Mouse (Mus musculus) liver, postnatal 0 days (tissue): ENCODE data around the gene Dock1. TPM values are rescaled to one million over a fixed set of nuclear protein-coding genes. Genes with fewer than 3 reads are reported as not detected.

Source experiments
- ATAC-seq: fragments of 200-750 bp; cut with Nextera tagmentation; 2 replicates; pipeline ENCODE4 v1.8.0; 2017; ENCODE audit warnings: mild to moderate bottlenecking, moderate library complexity
- DNase-seq: peaks from one replicate; pipeline ENCODE4 v3.0.0-alpha.2; 2016
- H3K27ac ChIP-seq: fragments of 300-500 bp; sonication (generic); 2 replicates; pipeline ENCODE4 v1.5.1; 2014; ENCODE audit warnings: antibody characterized with exemption, moderate library complexity, mild to moderate bottlenecking, low read depth
- H3K27me3 ChIP-seq: fragments of 300-500 bp; sonication (generic); 2 replicates; pipeline ENCODE4 v1.6.1; 2014; ENCODE audit warnings: low read length, control low read depth, mixed read lengths; ENCODE audit not compliant: insufficient read depth
- H3K36me3 ChIP-seq: fragments of 300-500 bp; sonication (generic); replicated peaks from 2 replicates; pipeline ENCODE4 v1.6.1; 2014; ENCODE audit warnings: mild to moderate bottlenecking, control low read depth, low read length, moderate library complexity, mixed read lengths; ENCODE audit not compliant: insufficient read depth
- H3K4me1 ChIP-seq: fragments of 300-500 bp; sonication (generic); 2 replicates; pipeline ENCODE4 v1.6.1; 2014; ENCODE audit warnings: antibody characterized with exemption, mild to moderate bottlenecking, control low read depth; ENCODE audit not compliant: insufficient read depth
- H3K4me2 ChIP-seq: fragments of 300-500 bp; sonication (generic); 2 replicates; pipeline ENCODE4 v1.6.1; 2014; ENCODE audit warnings: low read depth, mild to moderate bottlenecking, low read length, moderate library complexity, mixed read lengths
- H3K4me3 ChIP-seq: fragments of 300-500 bp; sonication (generic); 2 replicates; pipeline ENCODE4 v1.5.1; 2014; ENCODE audit warnings: low read depth, low read length
- H3K9ac ChIP-seq: fragments of 300-500 bp; sonication (generic); replicated peaks from 2 replicates; pipeline ENCODE4 v1.6.1; 2014; ENCODE audit warnings: mild to moderate bottlenecking, moderate library complexity
- H3K9me3 ChIP-seq: fragments of 300-500 bp; sonication (generic); 2 replicates; pipeline ENCODE4 v1.6.1; 2016; ENCODE audit warnings: mild to moderate bottlenecking, control low read depth, low read length, mixed read lengths
- CTCF ChIP-seq: sonication (generic); IDR thresholded peaks from 2 replicates; pipeline ENCODE4 v1.5.1; 2016; ENCODE audit warnings: antibody characterized with exemption, low read depth
- EP300 ChIP-seq: IDR thresholded peaks from 2 replicates; pipeline ENCODE4 v1.6.1; 2016; ENCODE audit warnings: antibody characterized with exemption, low read depth, mild to moderate bottlenecking
- WGBS: fragments of 180-500 bp; shearing (Covaris S2); extraction: QIAGEN DNeasy Blood & Tissue Kit; methylation state at CpG from one replicate; pipeline ENCODE4 v1.1.7; 2014; ENCODE audit not compliant: insufficient replicate concordance; 5-methylcytosine and 5-hydroxymethylcytosine counted together
- polyA plus RNA-seq: library from polyadenylated mRNA; unstranded; fragments of >200 nt; fragmentation: Nextera tagmentation; extraction: Ambion mirVana; gene quantifications from 2 replicates; pipeline ENCODE4 v1.2.1, GENCODE M21; 2015

Gene Dock1
- polyA plus RNA-seq, 1 experiment from 2014 or later = 3.2 TPM

GRCm38 (mm10) chr7:135063886-135064285, 393.4 kb downstream of the Dock1 start:
- H3K9me3 ChIP-seq = no peaks in the 10 kb centered on the region
- H3K4me3 ChIP-seq = no peak overlapping the region
- WGBS = 73% methylated on average over 5 of the region's 5 CpGs
- H3K36me3 ChIP-seq = no peaks in the 10 kb centered on the region
- no peak for ATAC-seq
- H3K9ac ChIP-seq = no peak overlapping the region
- TF ChIP-seq CTCF (no peak), EP300 (no peak)
- no peak overlapping the region for H3K4me2 ChIP-seq
- no peaks in the 10 kb centered on the region for H3K27me3 ChIP-seq
- H3K4me1 ChIP-seq = no peaks in the 10 kb centered on the region
- H3K27ac ChIP-seq = no peak overlapping the region
- DNase-seq = no peak

GRCm38 (mm10) chr7:135065301-135065700, 394.8 kb downstream of the Dock1 start:
- H3K9ac ChIP-seq = no peak overlapping the region
- no peak for DNase-seq

GRCm38 (mm10) chr7:135068887-135069286, 398.4 kb downstream of the Dock1 start:
- no peak overlapping the region for H3K4me2 ChIP-seq
- ATAC-seq (no peak), DNase-seq (no peak)
- TF ChIP-seq CTCF (no peak), EP300 (no peak)
- H3K4me1 ChIP-seq = no peaks in the 10 kb centered on the region
- no peaks in the 10 kb centered on the region for H3K27me3 ChIP-seq
- H3K4me3 ChIP-seq = no peak overlapping the region
- H3K9ac ChIP-seq = no peak overlapping the region
- WGBS = 33% methylated on average over 3 of the region's 3 CpGs
- H3K36me3 ChIP-seq = no peaks in the 10 kb centered on the region
- no peaks in the 10 kb centered on the region for H3K9me3 ChIP-seq
- no peak overlapping the region for H3K27ac ChIP-seq

More at GRCm38 (mm10) chr7:135065301-135065700, 394.8 kb downstream of the Dock1 start:
- Histone ChIP-seq H3K4me2 (no peak overlapping the region), H3K4me1 (no peaks in the 10 kb centered on the region), H3K27me3 (no peaks in the 10 kb centered on the region), H3K4me3 (no peak overlapping the region), H3K27ac (no peak overlapping the region), H3K9me3 (no peaks in the 10 kb centered on the region), H3K36me3 (no peaks in the 10 kb centered on the region)
- 66% methylated on average over 5 of the region's 5 CpGs for WGBS
- TF ChIP-seq CTCF = no peak
- TF ChIP-seq EP300 = no peak
- ATAC-seq = no peak

GRCm38 (mm10) chr7:135076904-135077303, 406.4 kb downstream of the Dock1 start:
- H3K9ac ChIP-seq = no peak overlapping the region
- H3K4me2 ChIP-seq = no peak overlapping the region
- ATAC-seq (no peak), DNase-seq (no peak)
- H3K9me3 ChIP-seq = no peaks in the 10 kb centered on the region
- no peak overlapping the region for H3K27ac ChIP-seq
- no peaks in the 10 kb centered on the region for H3K4me1 ChIP-seq
- H3K4me3 ChIP-seq = no peak overlapping the region
- TF ChIP-seq CTCF (no peak), EP300 (no peak)
- H3K36me3 ChIP-seq = no peaks in the 10 kb centered on the region
- WGBS = 84% methylated on average over 6 of the region's 6 CpGs
- no peaks in the 10 kb centered on the region for H3K27me3 ChIP-seq

GRCm38 (mm10) chr7:135077340-135077739, 406.9 kb downstream of the Dock1 start:
- Histone ChIP-seq H3K27me3 (no peaks in the 10 kb centered on the region), H3K36me3 (no peaks in the 10 kb centered on the region), H3K4me3 (no peak overlapping the region), H3K4me2 (no peak overlapping the region), H3K27ac (no peak overlapping the region), H3K9ac (no peak overlapping the region), H3K9me3 (no peaks in the 10 kb centered on the region), H3K4me1 (no peaks in the 10 kb centered on the region)
- WGBS = 88% methylated on average over 6 of the region's 6 CpGs
- DNase-seq (no peak), ATAC-seq (no peak)
- TF ChIP-seq EP300 (no peak), CTCF (no peak)

- WGBS = 83% methylated on average over 10 of the region's 10 CpGs
These were observed 407.4 kb downstream of the Dock1 start for GRCm38 (mm10) chr7:135077806-135078205.

GRCm38 (mm10) chr7:135083421-135083820, 413.0 kb downstream of the Dock1 start:
- no peaks in the 10 kb centered on the region for H3K27me3 ChIP-seq
- WGBS = 82% methylated on average over 8 of the region's 8 CpGs
- H3K9me3 ChIP-seq = no peaks in the 10 kb centered on the region
- ATAC-seq = no peak
- H3K36me3 ChIP-seq = no peaks in the 10 kb centered on the region
- H3K27ac ChIP-seq = no peak overlapping the region
- H3K4me1 ChIP-seq = no peaks in the 10 kb centered on the region
- no peak for TF ChIP-seq EP300
- TF ChIP-seq CTCF = no peak
- no peak overlapping the region for H3K4me3 ChIP-seq
- no peak overlapping the region for H3K9ac ChIP-seq
- no peak overlapping the region for H3K4me2 ChIP-seq
- no peak for DNase-seq

More at GRCm38 (mm10) chr7:135077806-135078205, 407.4 kb downstream of the Dock1 start:
- Histone ChIP-seq H3K9me3 (no peaks in the 10 kb centered on the region), H3K36me3 (no peaks in the 10 kb centered on the region), H3K4me1 (no peaks in the 10 kb centered on the region), H3K27me3 (no peaks in the 10 kb centered on the region), H3K4me2 (no peak overlapping the region), H3K4me3 (no peak overlapping the region), H3K27ac (no peak overlapping the region), H3K9ac (no peak overlapping the region)
- TF ChIP-seq CTCF (no peak), EP300 (no peak)
- ATAC-seq (no peak), DNase-seq (no peak)
